Mouse (Mus musculus) MEL (cell line): ENCODE measurements around the gene Tnip3.

ENCODE experiments used
- CHD2 ChIP-seq: IDR thresholded peaks from 2 replicates; pipeline ENCODE4 v1.6.1; 2011; ENCODE audit warnings: low read length, improper control_type of control experiment
- CTCF ChIP-seq, 3 experiments: IDR thresholded peaks in 2 of 3; conservative IDR thresholded peaks in 1 of 3; 2 replicates each; pipeline ENCODE4 v1.5.1; 2011 to 2012; ENCODE audit warnings: low read length in 3 of 3, low read depth in 2 of 3, mild to moderate bottlenecking in 2 of 3, improper control_type of control experiment in 1 of 3, inconsistent platforms in 1 of 3, mixed read lengths in 1 of 3, moderate library complexity in 1 of 3; ENCODE audit not compliant: control insufficient read depth in 1 of 3, insufficient read depth in 1 of 3, poor library complexity in 1 of 3, severe bottlenecking in 1 of 3
- MAFK ChIP-seq: IDR thresholded peaks from 2 replicates; pipeline ENCODE4 v1.6.1; 2011; ENCODE audit warnings: low read depth, mild to moderate bottlenecking, low read length, improper control_type of control experiment, borderline replicate concordance
- POLR2A ChIP-seq, 2 experiments: IDR thresholded peaks; 2 replicates each; pipeline ENCODE4 v1.6.1; 2011 to 2012; ENCODE audit warnings: low read length in 2 of 2, mild to moderate bottlenecking in 2 of 2, control low read depth in 1 of 2, improper control_type of control experiment in 1 of 2, low read depth in 1 of 2, moderate library complexity in 1 of 2; ENCODE audit not compliant: control insufficient read depth in 1 of 2, insufficient read depth in 1 of 2, poor library complexity in 1 of 2
- RAD21 ChIP-seq: IDR thresholded peaks from 2 replicates; pipeline ENCODE4 v1.6.1; 2011; ENCODE audit warnings: mild to moderate bottlenecking, low read depth, low read length, improper control_type of control experiment
- TCF12 ChIP-seq: IDR thresholded peaks from 2 replicates; pipeline ENCODE4 v1.6.1; 2014; ENCODE audit warnings: low read depth, mild to moderate bottlenecking, inconsistent platforms, low read length, improper control_type of control experiment, moderate library complexity

GRCm38 (mm10) chr6:65590018-65590417, 64.9 kb downstream of the Tnip3 start:
- 0 out of 2 replicates have a peak, but pooled peaks have one; percentile 5 for TF ChIP-seq MAFK
- peak; percentile 78 for TF ChIP-seq TCF12
- no peak for TF ChIP-seq CTCF (IDR thresholded peaks at IDR 0.05 in 2 of 3, conservative IDR thresholded peaks at IDR 0.05 in 1 of 3; ENCODE audit: control insufficient read depth in 1 of 3, insufficient read depth in 1 of 3, low read depth in 2 of 3, low read length in 3 of 3, poor library complexity in 1 of 3, severe bottlenecking in 1 of 3)
- no peak for TF ChIP-seq CHD2
- TF ChIP-seq RAD21 = no peak
- TF ChIP-seq POLR2A (IDR thresholded peaks at IDR 0.05; ENCODE audit: control insufficient read depth in 1 of 2, insufficient read depth in 1 of 2, low read depth in 1 of 2, low read length in 2 of 2, poor library complexity in 1 of 2) = no peak
